Mouse (Mus musculus) cerebellum, adult 8-10 months (tissue): ENCODE data around the gene Nit1.

Source experiments
- DNase-seq: peaks from one replicate; pipeline ENCODE4 v3.0.0; 2022

Gene Nit1

DNA sequence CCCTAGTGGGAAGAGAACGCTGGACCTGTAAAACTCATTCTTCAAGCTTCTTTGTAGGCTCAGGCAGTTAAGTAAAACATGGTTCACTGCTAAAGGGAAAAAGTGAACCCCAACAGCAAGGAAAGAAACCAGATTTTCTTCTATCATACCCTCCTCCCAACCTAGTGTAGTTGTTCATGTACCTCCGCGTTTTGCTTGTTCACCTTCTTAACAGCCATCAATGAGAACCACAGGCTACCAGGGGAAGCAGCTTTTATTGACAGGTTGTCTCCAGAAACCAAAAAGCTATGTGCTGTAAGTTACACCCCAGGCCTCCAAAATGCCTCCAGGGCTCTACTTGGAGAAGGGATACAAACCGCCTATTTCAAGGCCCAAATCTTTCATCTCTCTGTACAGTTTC is 57.1 kb downstream of the Nit1 start:
- DNase-seq, result peak; percentile 20
